Mouse (Mus musculus) erythroblast, embryonic 14.5 days (primary cell): ENCODE measurements around the gene Tex22. TPM values are rescaled to one million over a fixed set of nuclear protein-coding genes. Genes with fewer than 3 reads are reported as not detected.

Experiments used
- H3K27me3 ChIP-seq: 2 replicates; pipeline ENCODE4 v1.6.1; 2012; ENCODE audit warnings: inconsistent platforms; ENCODE audit not compliant: control insufficient read depth
- H3K36me3 ChIP-seq: 2 replicates; pipeline ENCODE4 v1.6.1; 2012; ENCODE audit warnings: mild to moderate bottlenecking, inconsistent platforms; ENCODE audit not compliant: control insufficient read depth
- H3K4me1 ChIP-seq: 2 replicates; pipeline ENCODE4 v1.6.1; 2012; ENCODE audit warnings: inconsistent platforms; ENCODE audit not compliant: control insufficient read depth
- H3K4me3 ChIP-seq: replicated peaks from 2 replicates; pipeline ENCODE3; 2012; ENCODE audit warnings: moderate library complexity, mild to moderate bottlenecking, inconsistent platforms
- H3K9me3 ChIP-seq: 2 replicates; pipeline ENCODE4 v1.6.1; 2012; ENCODE audit warnings: low read length, inconsistent platforms, mixed read lengths; ENCODE audit not compliant: control insufficient read depth
- GATA1 ChIP-seq: IDR thresholded peaks from 2 replicates; pipeline ENCODE4 v1.6.1; 2012; ENCODE audit warnings: low read length, inconsistent platforms, mixed read lengths
- TAL1 ChIP-seq: IDR thresholded peaks from 3 replicates; pipeline ENCODE4 v1.6.1; 2012; ENCODE audit warnings: low read length, inconsistent platforms, mixed read lengths
- polyA plus RNA-seq: library from polyadenylated mRNA; stranded (reverse); fragments of >175 nt; gene quantifications from 2 replicates; pipeline ENCODE4 v1.2.3, GENCODE M21; 2012

The Tex22 gene
- polyA plus RNA-seq, 1 experiment = not detected

DNA sequence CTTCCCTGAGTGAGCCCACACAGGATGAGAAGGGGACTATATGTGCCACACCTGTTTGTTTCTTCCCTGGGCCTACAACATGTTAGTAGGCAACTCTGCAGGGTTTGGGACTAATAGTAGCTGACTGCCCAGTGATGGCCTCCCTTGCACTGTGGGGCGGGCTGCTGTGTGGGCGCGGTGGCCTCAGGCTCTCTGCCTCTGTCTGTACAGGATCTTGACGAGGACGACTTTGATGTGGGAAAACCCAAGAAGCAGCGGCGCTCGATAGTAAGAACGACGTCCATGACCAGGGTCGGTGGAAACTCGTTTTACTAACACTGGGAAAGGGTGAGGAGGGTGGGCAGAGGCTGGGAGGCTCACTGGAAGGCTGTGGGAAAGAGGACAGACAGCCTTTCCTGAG is 23.6 kb upstream of the Tex22 start:
- Histone ChIP-seq H3K36me3 (peaks cover 93% of the 10 kb centered on the region), H3K27me3 (no peaks in the 10 kb centered on the region), H3K9me3 (no peaks in the 10 kb centered on the region), H3K4me1 (no peaks in the 10 kb centered on the region), H3K4me3 (no peak overlapping the region)
- no peak for TF ChIP-seq TAL1
- TF ChIP-seq GATA1 = no peak

GRCm38 (mm10) chr12:113051628-113052403 is 22.5 kb upstream of the Tex22 start:
- Histone ChIP-seq H3K4me3 (no peak overlapping the region), H3K36me3 (peaks cover 93% of the 10 kb centered on the region), H3K27me3 (no peaks in the 10 kb centered on the region), H3K4me1 (no peaks in the 10 kb centered on the region), H3K9me3 (no peaks in the 10 kb centered on the region)
- TF ChIP-seq GATA1 (no peak), TAL1 (no peak)

DNA sequence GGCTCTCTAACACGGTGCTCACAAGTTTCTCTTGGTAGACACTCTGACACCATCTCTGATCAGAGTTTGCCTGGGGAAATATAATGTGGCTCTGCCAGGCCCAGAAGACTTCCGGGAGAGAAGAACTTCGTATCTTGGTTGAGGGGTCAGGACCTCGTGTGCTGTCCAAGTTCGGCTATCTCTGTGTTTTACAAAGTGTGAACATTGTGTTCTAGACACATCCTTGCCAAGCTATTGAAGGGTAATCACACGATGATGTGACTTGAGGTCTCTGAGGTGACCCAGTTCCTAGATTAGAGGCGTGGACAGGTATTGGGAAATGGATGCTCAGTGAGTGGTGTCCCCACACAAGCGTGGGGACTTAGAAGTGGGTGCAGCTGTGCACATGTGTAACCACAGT is 18.2 kb upstream of the Tex22 start:
- no peak for TF ChIP-seq GATA1
- no peak for TF ChIP-seq TAL1
- H3K9me3 ChIP-seq = no peaks in the 10 kb centered on the region
- H3K27me3 ChIP-seq = no peaks in the 10 kb centered on the region
- peaks cover 97% of the 10 kb centered on the region for H3K36me3 ChIP-seq
- H3K4me3 ChIP-seq = no peak overlapping the region
- H3K4me1 ChIP-seq = peaks cover 25% of the 10 kb centered on the region

DNA sequence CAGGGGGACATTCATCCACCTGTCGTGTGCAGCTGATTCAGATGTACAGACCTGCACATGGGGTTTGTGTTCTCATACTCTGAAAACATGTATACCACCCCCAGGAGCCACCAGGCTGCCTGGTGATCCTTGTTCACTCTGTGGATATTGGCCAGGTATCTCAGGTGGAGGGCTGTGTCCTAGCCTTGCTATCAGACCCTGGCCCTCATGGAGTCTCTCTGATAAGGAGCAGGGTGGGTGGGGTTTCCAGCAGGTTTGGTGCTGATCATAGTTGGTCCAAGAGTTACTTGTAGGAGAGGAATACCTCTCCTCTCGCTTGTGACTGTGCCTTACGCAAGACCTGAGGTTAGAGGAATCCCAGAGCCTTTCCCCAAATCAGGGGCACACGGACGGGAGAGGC is 14.1 kb upstream of the Tex22 start:
- Histone ChIP-seq H3K9me3 (no peaks in the 10 kb centered on the region), H3K36me3 (peaks cover 99% of the 10 kb centered on the region), H3K4me3 (peak overlapping the region; percentile 19), H3K4me1 (peaks cover 35% of the 10 kb centered on the region), H3K27me3 (no peaks in the 10 kb centered on the region)
- no peak for TF ChIP-seq GATA1
- no peak for TF ChIP-seq TAL1

DNA sequence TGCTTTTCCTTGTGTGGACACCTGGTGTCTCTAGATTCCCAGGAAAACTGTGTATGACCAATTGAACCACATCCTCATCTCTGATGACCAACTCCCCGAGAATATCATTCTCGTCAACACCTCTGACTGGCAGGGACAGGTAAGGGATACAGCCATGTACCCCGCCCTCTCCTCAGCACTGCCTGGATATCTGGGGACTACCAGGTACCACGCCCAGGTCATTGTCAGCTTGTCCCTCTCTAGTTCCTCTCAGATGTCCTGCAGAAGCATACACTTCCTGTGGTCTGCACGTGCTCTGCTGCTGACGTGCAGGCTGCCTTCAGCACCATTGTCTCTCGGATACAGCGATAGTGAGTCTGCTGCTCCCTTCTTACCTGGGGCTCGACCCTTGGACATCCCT is 12.7 kb upstream of the Tex22 start:
- H3K27me3 ChIP-seq = no peaks in the 10 kb centered on the region
- H3K4me1 ChIP-seq = peaks cover 35% of the 10 kb centered on the region
- H3K9me3 ChIP-seq = no peaks in the 10 kb centered on the region
- H3K36me3 ChIP-seq = peaks cover 100% of the 10 kb centered on the region
- H3K4me3 ChIP-seq = no peak overlapping the region
- TF ChIP-seq TAL1 (no peak), GATA1 (no peak)

- H3K9me3 ChIP-seq = no peaks in the 10 kb centered on the region
- H3K4me1 ChIP-seq = peaks cover 35% of the 10 kb centered on the region
- H3K4me3 ChIP-seq = no peak overlapping the region
- TF ChIP-seq TAL1 (no peak), GATA1 (no peak)
- peaks cover 100% of the 10 kb centered on the region for H3K36me3 ChIP-seq
- H3K27me3 ChIP-seq = no peaks in the 10 kb centered on the region
Observed at GRCm38 (mm10) chr12:113062201-113062600, 12.1 kb upstream of the Tex22 start.

DNA sequence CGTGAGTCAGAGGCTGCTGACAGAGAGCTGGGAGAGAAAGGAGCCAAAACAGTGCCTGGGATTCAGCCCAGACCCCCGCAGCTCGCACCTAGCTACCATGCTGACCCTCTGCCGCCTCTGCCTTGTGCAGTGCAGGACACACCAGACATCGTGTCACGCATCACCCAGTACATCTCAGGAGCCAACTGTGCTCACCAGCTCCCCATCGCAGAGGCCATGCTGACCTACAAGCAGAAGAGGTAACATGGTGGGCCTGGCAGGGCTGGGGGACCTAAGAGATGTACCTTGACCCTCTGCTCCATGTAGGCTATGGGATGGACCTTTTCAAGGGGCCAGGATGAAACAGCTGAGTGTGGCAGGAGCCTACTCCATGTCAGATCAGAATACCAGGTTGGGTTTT is 10.6 kb upstream of the Tex22 start:
- TF ChIP-seq TAL1 (no peak), GATA1 (no peak)
- Histone ChIP-seq H3K9me3 (no peaks in the 10 kb centered on the region), H3K27me3 (no peaks in the 10 kb centered on the region), H3K4me3 (no peak overlapping the region), H3K36me3 (peaks cover 99% of the 10 kb centered on the region), H3K4me1 (peaks cover 34% of the 10 kb centered on the region)

DNA sequence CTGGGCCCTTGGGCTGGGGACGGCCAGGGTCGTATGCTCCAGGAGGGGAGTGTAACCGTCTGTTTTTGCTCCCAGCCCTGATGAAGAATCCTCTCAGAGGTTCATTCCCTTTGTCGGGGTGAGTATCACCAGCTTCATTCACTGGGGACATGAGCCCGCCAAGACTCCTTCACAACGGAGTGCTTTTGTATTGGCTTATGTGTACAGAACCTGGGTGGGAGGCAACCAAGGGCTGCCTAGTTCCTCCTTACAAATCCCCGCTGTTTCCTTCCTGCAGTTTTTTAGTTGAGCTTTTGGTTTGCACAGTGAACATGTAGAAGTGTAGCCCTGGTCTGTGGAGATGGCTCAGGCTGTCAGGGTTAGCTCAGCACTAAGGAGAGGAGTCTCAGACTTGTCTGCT is 6.3 kb upstream of the Tex22 start:
- no peaks in the 10 kb centered on the region for H3K9me3 ChIP-seq
- no peak overlapping the region for H3K4me3 ChIP-seq
- H3K36me3 ChIP-seq = peaks cover 91% of the 10 kb centered on the region
- TF ChIP-seq TAL1 (no peak), GATA1 (no peak)
- no peaks in the 10 kb centered on the region for H3K27me3 ChIP-seq
- no peaks in the 10 kb centered on the region; the same call in 1 of the 2 replicates for H3K4me1 ChIP-seq

GRCm38 (mm10) chr12:113069389-113069788 is 4.9 kb upstream of the Tex22 start:
- peaks cover 13% of the 10 kb centered on the region for H3K4me1 ChIP-seq
- TF ChIP-seq GATA1 (no peak), TAL1 (no peak)
- no peaks in the 10 kb centered on the region for H3K27me3 ChIP-seq
- no peak overlapping the region for H3K4me3 ChIP-seq
- H3K36me3 ChIP-seq = peaks cover 77% of the 10 kb centered on the region
- no peaks in the 10 kb centered on the region for H3K9me3 ChIP-seq

DNA sequence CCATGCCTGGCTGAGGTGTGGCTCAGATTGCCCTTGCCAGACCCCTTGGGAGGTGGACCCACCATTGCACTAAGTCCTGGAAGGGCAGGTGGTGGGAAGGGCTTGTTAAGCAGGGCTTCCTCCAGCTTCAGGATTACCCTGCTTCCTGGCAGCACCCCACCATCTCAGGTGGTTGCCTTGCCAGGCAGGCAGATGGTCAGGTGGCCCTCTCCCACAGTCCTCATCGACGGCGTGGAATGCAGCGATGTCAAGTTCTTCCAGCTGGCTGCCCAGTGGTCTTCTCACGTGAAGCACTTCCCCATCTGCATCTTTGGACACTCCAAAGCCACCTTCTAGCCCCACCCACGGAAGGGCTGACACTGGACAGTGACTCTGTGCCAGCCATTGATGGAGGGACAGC is 3.0 kb upstream of the Tex22 start:
- Histone ChIP-seq H3K4me3 (no peak overlapping the region), H3K27me3 (no peaks in the 10 kb centered on the region), H3K9me3 (no peaks in the 10 kb centered on the region), H3K4me1 (peaks cover 25% of the 10 kb centered on the region), H3K36me3 (peaks cover 58% of the 10 kb centered on the region)
- no peak for TF ChIP-seq GATA1
- TF ChIP-seq TAL1 = no peak
